Comparison of ENCODE assay signal across 1 mouse cellular context in genomic region chr9:57501452-57501851, GRCm38 (mm10).
TF ChIP-seq lines count a peak whose summit lies in the region.

No protein-coding gene starts in this region.

TF ChIP-seq in CH12.LX, 34 proteins besides CTCF, POLR2A, EP300 and RAD21 (continued from another document):
- no peak for TF ChIP-seq NRF1 (IDR thresholded peaks at IDR 0.05; ENCODE audit: low read depth, low read length)
- no peak for TF ChIP-seq HCFC1 (IDR thresholded peaks at IDR 0.05; ENCODE audit: low read depth, low read length)
- no peak for TF ChIP-seq MAZ (IDR thresholded peaks at IDR 0.05; ENCODE audit: low read depth, low read length)
- no peak for TF ChIP-seq POLR2AphosphoS2 (IDR thresholded peaks at IDR 0.05; ENCODE audit: low read depth, low read length)
- TF ChIP-seq CHD2 (IDR thresholded peaks at IDR 0.05; ENCODE audit: low read length): no peak
- no peak for TF ChIP-seq SIN3A (IDR thresholded peaks at IDR 0.05; ENCODE audit: low read length)
- no peak for TF ChIP-seq MAFK (IDR thresholded peaks at IDR 0.05; ENCODE audit: insufficient replicate concordance, low read length)
- no peak for TF ChIP-seq ZMIZ1 (IDR thresholded peaks at IDR 0.05; ENCODE audit: low read depth, low read length)
TF ChIP-seq in CH12.LX: peak in this region for 0.
